Mouse (Mus musculus): ENCODE data around the gene Mks1.

Gene Mks1

GRCm38 (mm10) chr11:87875436-87875835, 22.4 kb downstream of the Mks1 start, which contains the start of gene Epx:
Gene Epx (minus strand): TSS chr11:87875536.
- DNase-seq (ENCODE audit: low read depth, low spot score) = no peak

- DNase-seq (ENCODE audit: low read depth, low spot score) = no peak
Observed at GRCm38 (mm10) chr11:87879826-87880225, 26.8 kb downstream of the Mks1 start.

GRCm38 (mm10) chr11:87881714-87882113, 28.7 kb downstream of the Mks1 start:
- no peak for DNase-seq (ENCODE audit: low read depth, low spot score)

GRCm38 (mm10) chr11:87883493-87883892, 30.5 kb downstream of the Mks1 start:
- DNase-seq (ENCODE audit: low read depth, low spot score) = peak; percentile 27

- no peak for DNase-seq (ENCODE audit: low read depth, low spot score)
Observed at GRCm38 (mm10) chr11:87884856-87885255, 31.8 kb downstream of the Mks1 start.

- DNase-seq (ENCODE audit: low read depth, low spot score) = no peak
Observed at GRCm38 (mm10) chr11:87892168-87892567, 39.2 kb downstream of the Mks1 start, which contains the start of gene Olfr462. Gene Olfr462 (minus strand): TSS chr11:87892268.

- no peak for DNase-seq (ENCODE audit: low read depth, low spot score)
Observed at GRCm38 (mm10) chr11:87897287-87897686, 44.3 kb downstream of the Mks1 start, which contains the start of gene Olfr463. Gene Olfr463 (minus strand): TSS chr11:87897387.

GRCm38 (mm10) chr11:87904331-87904730, 51.3 kb downstream of the Mks1 start:
- no peak for DNase-seq (ENCODE audit: low read depth, low spot score)
